Mouse (Mus musculus) forebrain, embryonic 16.5 days (tissue): Measurements from ENCODE around the gene Hist1h2ah. TPM values are rescaled to one million over a fixed set of nuclear protein-coding genes. Genes with fewer than 3 reads are reported as not detected.

Experiments used
- ATAC-seq: fragments of 200-750 bp; cut with Nextera tagmentation; 2 replicates; pipeline ENCODE4 v1.8.0; 2017; ENCODE audit warnings: mild to moderate bottlenecking, moderate library complexity
- H3K27ac ChIP-seq: fragments of 300-500 bp; sonication (generic); 2 replicates; pipeline ENCODE4 v1.5.1; 2014; ENCODE audit warnings: low read length, control low read depth
- H3K27me3 ChIP-seq: fragments of 300-500 bp; sonication (generic); replicated peaks from 2 replicates; pipeline ENCODE4 v1.6.1; 2014; ENCODE audit warnings: low read length; ENCODE audit not compliant: control insufficient read depth, insufficient read depth
- H3K36me3 ChIP-seq: fragments of 300-500 bp; sonication (generic); 2 replicates; pipeline ENCODE4 v1.6.1; 2014; ENCODE audit not compliant: control insufficient read depth, insufficient read depth
- H3K4me1 ChIP-seq: fragments of 300-500 bp; sonication (generic); replicated peaks from 2 replicates; pipeline ENCODE4 v1.6.1; 2014; ENCODE audit warnings: low read length; ENCODE audit not compliant: control insufficient read depth, insufficient read depth
- H3K4me2 ChIP-seq: fragments of 300-500 bp; sonication (generic); 2 replicates; pipeline ENCODE4 v1.6.1; 2014; ENCODE audit warnings: mild to moderate bottlenecking, low read length, control low read depth
- H3K4me3 ChIP-seq: fragments of 300-500 bp; sonication (generic); replicated peaks from 2 replicates; pipeline ENCODE4 v1.5.1; 2014; ENCODE audit warnings: mild to moderate bottlenecking, low read length, control low read depth
- H3K9ac ChIP-seq: fragments of 300-500 bp; sonication (generic); replicated peaks from 2 replicates; pipeline ENCODE4 v1.6.1; 2014; ENCODE audit warnings: low read depth, low read length, control low read depth
- H3K9me3 ChIP-seq: fragments of 300-500 bp; sonication (generic); 2 replicates; pipeline ENCODE4 v1.6.1; 2016; ENCODE audit warnings: low read length; ENCODE audit not compliant: control insufficient read depth
- WGBS: fragments of 180-500 bp; shearing (Covaris S2); extraction: QIAGEN DNeasy Blood & Tissue Kit; methylation state at CpG from one replicate; pipeline ENCODE4 v1.1.7; 2014; 5-methylcytosine and 5-hydroxymethylcytosine counted together
- microRNA-seq: library from miRNA; unstranded; fragments of <30 nt; microRNA quantifications from one replicate; pipeline ENCODE4, GENCODE M21; 2017
- polyA plus RNA-seq: library from polyadenylated mRNA; unstranded; fragments of >200 nt; fragmentation: Nextera tagmentation; extraction: Ambion mirVana; gene quantifications from 2 replicates; pipeline ENCODE4 v1.2.1, GENCODE M21; 2015

The Hist1h2ah gene
- polyA plus RNA-seq, 1 experiment from 2014 or later, result not detected

GRCm38 (mm10) chr13:21995331-21995914 lies 39.9 kb downstream of the Hist1h2ah start:
- Histone ChIP-seq H3K36me3 (no peaks in the 10 kb centered on the region), H3K4me1 (peaks cover 12% of the 10 kb centered on the region), H3K4me3 (peak overlapping the region; percentile 29), H3K27ac (no peak overlapping the region), H3K9me3 (no peaks in the 10 kb centered on the region; the same call in 1 of the 2 replicates), H3K27me3 (peaks cover 55% of the 10 kb centered on the region), H3K9ac (no peak overlapping the region), H3K4me2 (peak overlapping the region; percentile 46)
- ATAC-seq, result peak; percentile 36; the same call in 1 of the 2 replicates
- WGBS, result under 1% methylated on average over 21 of the region's 21 CpGs

- H3K4me2 ChIP-seq, result peak overlapping the region; percentile 46
- H3K27me3 ChIP-seq, result peaks cover 50% of the 10 kb centered on the region
- H3K9ac ChIP-seq, result no peak overlapping the region
- no peak for ATAC-seq
- 3% methylated on average over 8 of the region's 8 CpGs for WGBS
- peak overlapping the region; percentile 29 for H3K4me3 ChIP-seq
- H3K9me3 ChIP-seq, result no peaks in the 10 kb centered on the region; the same call in 1 of the 2 replicates
- H3K27ac ChIP-seq, result no peak overlapping the region
- peaks cover 12% of the 10 kb centered on the region for H3K4me1 ChIP-seq
- H3K36me3 ChIP-seq, result no peaks in the 10 kb centered on the region
These were observed 40.5 kb downstream of the Hist1h2ah start for GRCm38 (mm10) chr13:21994896-21995295.

- peaks cover 43% of the 10 kb centered on the region for H3K27me3 ChIP-seq
- 2% methylated on average over 22 of the region's 22 CpGs for WGBS
These were observed 41.2 kb downstream of the Hist1h2ah start for GRCm38 (mm10) chr13:21993957-21994738.

GRCm38 (mm10) chr13:21992550-21992949 lies 42.8 kb downstream of the Hist1h2ah start:
- WGBS, result 85% methylated on average over 5 of the region's 5 CpGs
- Histone ChIP-seq H3K36me3 (no peaks in the 10 kb centered on the region), H3K27me3 (peaks cover 27% of the 10 kb centered on the region), H3K4me2 (no peak overlapping the region), H3K9ac (no peak overlapping the region), H3K9me3 (no peaks in the 10 kb centered on the region; the same call in 1 of the 2 replicates), H3K4me1 (peaks cover 12% of the 10 kb centered on the region), H3K27ac (no peak overlapping the region), H3K4me3 (no peak overlapping the region)
- ATAC-seq, result no peak

More at GRCm38 (mm10) chr13:21993957-21994738, 41.2 kb downstream of the Hist1h2ah start:
- no peak overlapping the region for H3K9ac ChIP-seq
- no peak overlapping the region for H3K4me3 ChIP-seq
- H3K9me3 ChIP-seq, result no peaks in the 10 kb centered on the region; the same call in 1 of the 2 replicates
- H3K4me2 ChIP-seq, result no peak overlapping the region; the same call in 1 of the 2 replicates
- H3K27ac ChIP-seq, result no peak overlapping the region
- no peaks in the 10 kb centered on the region for H3K36me3 ChIP-seq
- no peak for ATAC-seq
- H3K4me1 ChIP-seq, result peaks cover 12% of the 10 kb centered on the region

Small RNA genes within 50 kb of the gene (microRNA-seq; reads per million reads assigned to microRNA genes)
- gene Gm26300, result not detected
- not detected for gene Gm44390
- not detected for gene Gm44486

Other genes starting within 250 kb of the Hist1h2ah start
- 1.7 TPM in 1 of 2 replicates, not detected in the other for gene Hist1h2an, start 248.3 kb downstream of the Hist1h2ah start, polyA plus RNA-seq
- gene Hist1h2bp, start 248.1 kb downstream of the Hist1h2ah start, polyA plus RNA-seq, result 2.0 TPM in 1 of 2 replicates, not detected in the other
- 7.9 and 8.0 TPM in 2 replicates for gene Hist1h2bq, start 225.4 kb downstream of the Hist1h2ah start, polyA plus RNA-seq
- not detected in 2 replicates for gene Hist1h2ao, start 225.1 kb downstream of the Hist1h2ah start, polyA plus RNA-seq
- gene Hist1h4m, start 223.8 kb downstream of the Hist1h2ah start, polyA plus RNA-seq, result not detected in 2 replicates
- 5.9 and 6.4 TPM in 2 replicates for gene Hist1h4n, start 203.4 kb downstream of the Hist1h2ah start, polyA plus RNA-seq
- gene Hist1h2ap, start 202.1 kb downstream of the Hist1h2ah start, polyA plus RNA-seq, result 1,189 and 1,296 TPM in 2 replicates
- gene Hist1h2br, start 201.8 kb downstream of the Hist1h2ah start, polyA plus RNA-seq, result 7.8 and 8.3 TPM in 2 replicates
- 24.8 and 25.7 TPM in 2 replicates for gene Zfp184, start 90.5 kb downstream of the Hist1h2ah start, polyA plus RNA-seq
- not detected in 2 replicates for gene Pom121l2, start 54.4 kb downstream of the Hist1h2ah start, polyA plus RNA-seq
- gene Prss16, start 25.8 kb downstream of the Hist1h2ah start, polyA plus RNA-seq, result 0.19 TPM in 1 of 2 replicates, not detected in the other
- gene Hist1h2bk, start 302 bp upstream of the Hist1h2ah start, polyA plus RNA-seq, result 3.3 TPM in 1 of 2 replicates, not detected in the other
- 14.0 and 14.5 TPM in 2 replicates for gene Hist1h4i, start 5.8 kb upstream of the Hist1h2ah start, polyA plus RNA-seq
- gene Hist1h2ag, start 7.4 kb upstream of the Hist1h2ah start, polyA plus RNA-seq, result 8.5 and 13.4 TPM in 2 replicates
- gene Hist1h2bj, start 7.6 kb upstream of the Hist1h2ah start, polyA plus RNA-seq, result 2.1 and 3.1 TPM in 2 replicates
- 0.04 TPM in 1 of 2 replicates, not detected in the other for gene Vmn1r188, start 48.9 kb upstream of the Hist1h2ah start, polyA plus RNA-seq
- gene Vmn1r189, start 70.3 kb upstream of the Hist1h2ah start, polyA plus RNA-seq, result not detected in 2 replicates
- not detected in 2 replicates for gene Vmn1r191, start 148.4 kb upstream of the Hist1h2ah start, polyA plus RNA-seq
- not detected in 2 replicates for gene Vmn1r192, start 155.6 kb upstream of the Hist1h2ah start, polyA plus RNA-seq
- gene Vmn1r193, start 187.6 kb upstream of the Hist1h2ah start, polyA plus RNA-seq, result not detected in 2 replicates
- not detected in 2 replicates for gene Vmn1r194, start 208.6 kb upstream of the Hist1h2ah start, polyA plus RNA-seq
- gene Vmn1r195, start 235.0 kb upstream of the Hist1h2ah start, polyA plus RNA-seq, result not detected in 2 replicates